Comparison of ENCODE assay signal across 34 mouse cellular contexts in genomic region chr2:11238254-11238653, GRCm38 (mm10).
"Had no signal": no experiment of that assay in that cellular context is flagged by ENCODE, and none has a peak within 500 bp of the region (broad histone marks: within the 10 kb centered on the region; RNA-seq: fewer than 3 reads in every experiment).

No protein-coding gene starts in this region.

- H3K4me2 ChIP-seq: heart, embryonic 11.5 days; heart, embryonic 12.5 days; heart, embryonic 13.5 days; heart, embryonic 15.5 days; hindbrain, embryonic 12.5 days; hindbrain, embryonic 13.5 days; hindbrain, embryonic 14.5 days; hindbrain, embryonic 15.5 days; intestine, embryonic 15.5 days; kidney, embryonic 15.5 days had no signal

- DNase-seq: heart, postnatal 10 days; heart, postnatal 14 days; heart, postnatal 36 days; heart, postnatal 4 days; kidney, adult 11 months; kidney, adult 18-20 months; kidney, adult 2 months; kidney, adult 8-10 months; kidney, adult 9 months; kidney, postnatal 10 days; kidney, postnatal 14 days; kidney, postnatal 25 days; kidney, postnatal 36 days; kidney, postnatal 4 days; layer of hippocampus, adult 9-11 months; layer of hippocampus, postnatal 36 days had no signal

- H3K9ac ChIP-seq: heart, embryonic 12.5 days; heart, embryonic 13.5 days; heart, embryonic 15.5 days; hindbrain, embryonic 12.5 days; hindbrain, embryonic 13.5 days; hindbrain, embryonic 14.5 days; hindbrain, embryonic 15.5 days; intestine, embryonic 15.5 days; kidney, embryonic 15.5 days had no signal

- H3K4me3 ChIP-seq: heart, embryonic 12.5 days; heart, embryonic 13.5 days; heart, embryonic 15.5 days; hindbrain, embryonic 10.5 days; hindbrain, embryonic 12.5 days; hindbrain, embryonic 13.5 days; hindbrain, embryonic 15.5 days; intestine, embryonic 15.5 days; kidney, embryonic 15.5 days; layer of hippocampus, adult 2 months; left cerebral cortex, adult 2 months had no signal

- H3K9me3 ChIP-seq: heart, embryonic 12.5 days; heart, embryonic 13.5 days; heart, embryonic 15.5 days; hindbrain, embryonic 10.5 days; hindbrain, embryonic 12.5 days; hindbrain, embryonic 13.5 days; hindbrain, embryonic 15.5 days; intestine, embryonic 15.5 days; kidney, embryonic 15.5 days had no signal

- ATAC-seq: hindbrain, embryonic 16.5 days; hindbrain, postnatal 0 days; intestine, embryonic 15.5 days; intestine, embryonic 16.5 days; intestine, postnatal 0 days had no signal

- H3K4me1 ChIP-seq: heart, embryonic 12.5 days; heart, embryonic 13.5 days; heart, embryonic 15.5 days; hindbrain, embryonic 10.5 days; hindbrain, embryonic 12.5 days; hindbrain, embryonic 13.5 days; hindbrain, embryonic 15.5 days; intestine, embryonic 15.5 days; kidney, embryonic 15.5 days had no signal

- H3K27ac ChIP-seq: heart, embryonic 13.5 days; heart, embryonic 15.5 days; hindbrain, embryonic 10.5 days; hindbrain, embryonic 12.5 days; hindbrain, embryonic 13.5 days; hindbrain, embryonic 14.5 days; hindbrain, embryonic 15.5 days; hindbrain, postnatal 0 days; intestine, embryonic 15.5 days; kidney, embryonic 15.5 days; kidney, postnatal 0 days; layer of hippocampus, adult 2 months; left cerebral cortex, adult 2 months had no signal

- H3K27me3 ChIP-seq: heart, embryonic 12.5 days; heart, embryonic 13.5 days; heart, embryonic 15.5 days; hindbrain, embryonic 12.5 days; hindbrain, embryonic 13.5 days; hindbrain, embryonic 15.5 days; intestine, embryonic 15.5 days; kidney, embryonic 15.5 days had no signal

- H3K36me3 ChIP-seq: heart, embryonic 12.5 days; heart, embryonic 13.5 days; heart, embryonic 15.5 days; hindbrain, embryonic 10.5 days; hindbrain, embryonic 12.5 days; hindbrain, embryonic 13.5 days; hindbrain, embryonic 15.5 days; intestine, embryonic 15.5 days; kidney, embryonic 15.5 days had no signal
